Mouse (Mus musculus) B cell, adult 67 days (primary cell): ENCODE data around the gene Pdxk. TPM values are rescaled to one million over a fixed set of nuclear protein-coding genes. Genes with fewer than 3 reads are reported as not detected.

Source experiments
- total RNA-seq, 2 experiments: library from RNA; stranded (reverse); gene quantifications; 4 replicates each; pipeline ENCODE4 v1.2.4; 2023

Pdxk gene
- 10 to 100 TPM; 20.9 to 26.0 TPM for total RNA-seq

DNA sequence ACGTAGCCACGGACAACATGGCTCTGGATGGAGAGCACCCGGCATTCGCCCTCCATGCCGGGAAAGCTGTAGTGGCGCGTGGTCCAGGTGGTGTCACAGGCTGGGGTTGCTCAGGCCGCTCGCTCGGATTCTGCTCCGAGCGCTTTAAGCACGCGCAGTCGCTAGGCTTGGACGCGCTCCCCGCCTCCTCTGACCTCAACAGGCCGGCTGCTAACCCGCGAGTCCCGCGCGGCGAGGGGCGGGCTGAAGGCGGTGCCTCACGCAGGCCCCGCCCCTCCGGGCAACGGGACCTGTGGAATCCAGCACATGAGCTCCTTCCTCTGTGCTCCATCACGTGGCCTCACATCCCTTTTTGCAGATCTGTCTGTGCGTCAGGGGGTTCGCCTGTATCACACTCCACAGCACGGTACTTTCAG is at the start of gene Pdxk:
Gene Pdxk, minus strand, starts transcription at position 184 of the 416 bp plus-strand sequence.

GRCm38 (mm10) chr10:78425181-78426041 is 39.4 kb downstream of the Pdxk start, which contains the start of gene Cstb:
TSS of gene Cstb (plus strand) at chr10:78425669.

DNA sequence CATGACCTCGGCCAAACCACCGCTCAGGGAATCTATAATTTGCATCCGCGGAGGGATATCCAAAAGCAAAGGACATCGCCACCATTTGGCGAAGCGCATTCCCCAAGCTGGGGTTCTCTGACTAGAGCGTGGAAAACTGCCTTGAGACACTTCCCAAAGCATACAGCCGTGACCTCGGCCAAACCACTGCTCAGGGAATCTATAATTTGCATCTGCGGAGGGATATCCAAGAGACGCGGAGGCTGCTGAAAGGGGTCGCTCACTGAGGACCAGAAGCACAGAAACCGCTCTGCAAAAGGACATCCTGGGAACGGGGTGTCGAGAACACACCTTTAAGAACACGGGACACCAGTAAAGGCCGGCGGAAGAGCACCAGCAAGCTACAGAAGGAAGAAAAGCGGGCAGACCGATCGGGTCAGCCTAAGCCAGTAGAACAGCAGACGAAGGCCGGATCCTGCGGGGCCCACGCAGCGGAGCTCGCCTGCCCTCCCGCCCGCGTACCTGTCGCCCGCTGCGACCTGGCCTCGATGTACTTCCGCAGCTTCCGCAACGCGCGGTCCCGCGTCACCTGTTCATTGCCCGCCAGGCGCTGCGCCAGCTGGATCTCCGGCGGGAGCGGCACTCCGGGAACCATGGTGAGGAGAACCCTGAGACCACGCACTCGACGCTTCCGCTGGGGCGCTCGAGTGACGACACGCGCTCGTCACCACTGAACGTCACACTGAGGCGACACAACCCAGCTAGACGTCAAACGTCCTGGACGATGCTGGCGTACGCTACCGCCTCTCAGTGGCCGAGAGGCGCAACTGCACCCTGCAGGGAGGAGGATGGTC is 52.2 kb downstream of the Pdxk start, which contains the start of gene Rrp1:
Gene Rrp1, minus strand, starts transcription at position 725 of the 833 bp plus-strand sequence.

Other genes starting within 250 kb of the Pdxk start
- gene Trappc10, start 220.3 kb downstream of the Pdxk start, total RNA-seq: 10 to 100 TPM; 69.3 to 70.7 TPM
- gene Agpat3, start 112.5 kb downstream of the Pdxk start, total RNA-seq: 100 to 1,000 TPM; 103 to 106 TPM
- gene Rrp1, start 51.9 kb downstream of the Pdxk start, total RNA-seq: 100 to 1,000 TPM; 337 TPM
- gene Cstb, start 39.3 kb downstream of the Pdxk start, total RNA-seq: 10 to 100 TPM; 38.1 to 47.3 TPM
- gene Olfr1358, start 52.5 kb upstream of the Pdxk start, total RNA-seq: not detected
- 100 to 1,000 TPM in 1 of 2 experiments, 10 to 100 TPM in 1; 94.2 to 123 TPM for gene Ilvbl, start 109.4 kb upstream of the Pdxk start, total RNA-seq
- gene Syde1, start 127.0 kb upstream of the Pdxk start, total RNA-seq: 1 to 10 TPM; 1.3 to 1.4 TPM
- not detected for gene Olfr1357, start 153.1 kb upstream of the Pdxk start, total RNA-seq